Mouse (Mus musculus) limb, embryonic 11.5 days (tissue): Measurements from ENCODE around the gene 4930558K02Rik. TPM values are rescaled to one million over a fixed set of nuclear protein-coding genes. Genes with fewer than 3 reads are reported as not detected.

ENCODE experiments used
- ATAC-seq: fragments of 200-750 bp; cut with Nextera tagmentation; 2 replicates; pipeline ENCODE4 v1.8.0; 2017; ENCODE audit warnings: low read depth; ENCODE audit not compliant: insufficient number of reproducible peaks, low FRiP score, low TSS enrichment
- DNase-seq: peaks from one replicate; pipeline ENCODE4 v3.0.0-alpha.2; 2015; ENCODE audit warnings: low spot score
- H3K27ac ChIP-seq: fragments of 300-500 bp; sonication (generic); replicated peaks from 2 replicates; pipeline ENCODE4 v1.5.1; 2014; ENCODE audit warnings: low read depth, mild to moderate bottlenecking, low read length
- H3K27me3 ChIP-seq: fragments of 300-500 bp; sonication (generic); 2 replicates; pipeline ENCODE4 v1.6.1; 2014; ENCODE audit warnings: mild to moderate bottlenecking, low read length, mixed read lengths; ENCODE audit not compliant: control insufficient read depth, insufficient read depth
- H3K36me3 ChIP-seq: fragments of 300-500 bp; sonication (generic); 2 replicates; pipeline ENCODE4 v1.6.1; 2014; ENCODE audit warnings: mild to moderate bottlenecking, low read length, moderate library complexity, mixed read lengths; ENCODE audit not compliant: control insufficient read depth, insufficient read depth
- H3K4me1 ChIP-seq: fragments of 300-500 bp; sonication (generic); 2 replicates; pipeline ENCODE4 v1.6.1; 2014; ENCODE audit warnings: low read length, mixed read lengths; ENCODE audit not compliant: control insufficient read depth, insufficient read depth
- H3K4me2 ChIP-seq: fragments of 300-500 bp; sonication (generic); 2 replicates; pipeline ENCODE4 v1.6.1; 2014; ENCODE audit warnings: low read depth, mild to moderate bottlenecking, moderate library complexity; ENCODE audit not compliant: severe bottlenecking
- H3K4me3 ChIP-seq: fragments of 300-500 bp; sonication (generic); 2 replicates; pipeline ENCODE4 v1.5.1; 2014; ENCODE audit warnings: low read depth, low read length
- H3K9ac ChIP-seq: fragments of 300-500 bp; sonication (generic); 2 replicates; pipeline ENCODE4 v1.6.1; 2014; ENCODE audit warnings: mild to moderate bottlenecking, low read length
- H3K9me3 ChIP-seq: fragments of 300-500 bp; sonication (generic); 2 replicates; pipeline ENCODE4 v1.6.1; 2016; ENCODE audit warnings: low read length; ENCODE audit not compliant: control insufficient read depth
- WGBS: fragments of 180-500 bp; shearing (Covaris S2); extraction: QIAGEN DNeasy Blood & Tissue Kit; methylation state at CpG from one replicate; pipeline ENCODE4 v1.1.7; 2014; 5-methylcytosine and 5-hydroxymethylcytosine counted together
- polyA plus RNA-seq: library from polyadenylated mRNA; unstranded; fragments of >200 nt; fragmentation: Nextera tagmentation; extraction: Ambion mirVana; gene quantifications from 2 replicates; pipeline ENCODE4 v1.2.1, GENCODE M21; 2014

The 4930558K02Rik gene
- polyA plus RNA-seq, 1 experiment from 2014 or later = not detected

DNA sequence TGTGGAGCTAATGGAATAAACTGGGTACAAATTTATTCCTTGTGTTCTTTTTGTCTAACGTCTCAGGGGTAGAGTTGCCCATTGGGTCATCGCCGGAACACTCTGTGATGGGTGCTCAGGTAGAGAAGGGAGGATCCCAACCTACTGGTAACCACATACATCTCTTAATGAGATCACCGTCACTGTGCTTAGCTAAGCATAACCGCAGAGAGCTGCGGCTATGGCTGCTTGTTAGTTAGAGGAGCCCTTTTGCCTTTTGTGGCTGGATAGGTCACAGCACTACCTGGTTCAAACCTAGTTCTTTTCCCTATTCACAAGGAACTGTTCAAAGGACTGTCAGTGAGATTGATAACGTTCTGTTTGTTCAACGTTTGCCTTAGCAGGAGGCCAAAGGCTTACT lies 70.4 kb downstream of the 4930558K02Rik start:
- WGBS = 82% methylated on average over 8 of the region's 8 CpGs
- ATAC-seq = no peak
- H3K9ac ChIP-seq = no peak overlapping the region

DNA sequence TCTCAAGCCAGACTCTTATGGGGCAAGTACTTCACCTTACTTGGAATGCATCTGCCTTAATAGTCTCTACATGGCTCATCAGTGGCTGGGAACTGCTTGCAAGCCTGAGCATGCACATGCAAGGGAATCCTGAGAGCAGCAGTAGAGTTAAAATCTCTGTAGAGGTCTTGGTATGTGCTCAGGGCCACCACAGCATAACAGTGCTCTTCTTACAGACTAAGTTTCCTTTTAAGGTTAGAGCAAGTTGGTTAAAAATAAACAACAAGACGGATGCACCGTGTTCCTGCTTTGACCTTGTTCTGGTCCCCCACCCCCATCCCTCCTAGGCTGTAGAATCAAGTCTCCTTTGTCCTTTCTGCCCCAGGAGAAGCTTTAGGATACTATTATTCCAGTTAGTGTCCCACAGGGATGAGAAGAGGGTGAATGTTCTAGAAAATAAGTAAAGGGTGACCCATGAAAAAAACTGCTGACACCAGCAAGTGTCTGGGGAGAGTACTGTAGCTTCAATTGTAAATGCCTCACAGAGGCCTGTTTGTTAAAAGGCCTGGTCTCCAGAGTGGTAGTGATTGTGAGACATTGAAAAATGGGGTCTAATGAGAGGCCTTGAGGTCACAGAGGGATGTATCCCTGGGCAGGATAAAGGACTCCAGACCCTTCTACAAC lies 71.5 kb downstream of the 4930558K02Rik start:
- no peak for ATAC-seq
- Histone ChIP-seq H3K9ac (no peak overlapping the region), H3K4me3 (no peak overlapping the region), H3K27me3 (no peaks in the 10 kb centered on the region), H3K9me3 (no peaks in the 10 kb centered on the region), H3K4me2 (no peak overlapping the region), H3K36me3 (no peaks in the 10 kb centered on the region), H3K4me1 (no peaks in the 10 kb centered on the region), H3K27ac (no peak overlapping the region)
- no peak for DNase-seq
- 54% methylated on average over 2 of the region's 2 CpGs for WGBS

More for the DNA sequence above, 70.4 kb downstream of the 4930558K02Rik start:
- Histone ChIP-seq H3K27me3 (no peaks in the 10 kb centered on the region), H3K27ac (no peak overlapping the region), H3K36me3 (no peaks in the 10 kb centered on the region), H3K9me3 (no peaks in the 10 kb centered on the region), H3K4me2 (no peak overlapping the region), H3K4me3 (no peak overlapping the region), H3K4me1 (no peaks in the 10 kb centered on the region)
- no peak for DNase-seq

DNA sequence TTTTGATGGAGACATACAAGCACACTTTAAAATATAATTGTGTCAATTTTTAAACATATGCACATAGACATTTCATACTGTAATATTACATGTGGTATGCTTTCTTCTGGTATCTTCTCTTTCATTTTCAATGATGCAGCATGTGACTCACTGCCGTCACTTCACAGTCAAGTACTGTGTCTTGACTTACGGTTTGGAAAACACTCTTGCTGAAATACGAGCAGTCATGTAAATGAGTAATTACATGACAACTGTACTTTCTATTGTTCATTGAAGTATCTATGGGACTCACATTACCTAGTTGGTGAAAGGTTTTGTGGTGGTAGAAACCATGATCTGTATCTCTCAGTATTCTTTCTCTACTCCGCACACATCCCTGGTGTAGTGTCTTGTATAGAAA lies 72.3 kb downstream of the 4930558K02Rik start:
- H3K4me1 ChIP-seq = no peaks in the 10 kb centered on the region
- no peak overlapping the region for H3K27ac ChIP-seq
- H3K27me3 ChIP-seq = no peaks in the 10 kb centered on the region
- WGBS = 89% methylated on average over 4 of the region's 4 CpGs
- no peaks in the 10 kb centered on the region for H3K36me3 ChIP-seq
- H3K9me3 ChIP-seq = no peaks in the 10 kb centered on the region
- H3K4me2 ChIP-seq = no peak overlapping the region
- ATAC-seq = no peak
- H3K4me3 ChIP-seq = no peak overlapping the region
- no peak overlapping the region for H3K9ac ChIP-seq
- DNase-seq = no peak

DNA sequence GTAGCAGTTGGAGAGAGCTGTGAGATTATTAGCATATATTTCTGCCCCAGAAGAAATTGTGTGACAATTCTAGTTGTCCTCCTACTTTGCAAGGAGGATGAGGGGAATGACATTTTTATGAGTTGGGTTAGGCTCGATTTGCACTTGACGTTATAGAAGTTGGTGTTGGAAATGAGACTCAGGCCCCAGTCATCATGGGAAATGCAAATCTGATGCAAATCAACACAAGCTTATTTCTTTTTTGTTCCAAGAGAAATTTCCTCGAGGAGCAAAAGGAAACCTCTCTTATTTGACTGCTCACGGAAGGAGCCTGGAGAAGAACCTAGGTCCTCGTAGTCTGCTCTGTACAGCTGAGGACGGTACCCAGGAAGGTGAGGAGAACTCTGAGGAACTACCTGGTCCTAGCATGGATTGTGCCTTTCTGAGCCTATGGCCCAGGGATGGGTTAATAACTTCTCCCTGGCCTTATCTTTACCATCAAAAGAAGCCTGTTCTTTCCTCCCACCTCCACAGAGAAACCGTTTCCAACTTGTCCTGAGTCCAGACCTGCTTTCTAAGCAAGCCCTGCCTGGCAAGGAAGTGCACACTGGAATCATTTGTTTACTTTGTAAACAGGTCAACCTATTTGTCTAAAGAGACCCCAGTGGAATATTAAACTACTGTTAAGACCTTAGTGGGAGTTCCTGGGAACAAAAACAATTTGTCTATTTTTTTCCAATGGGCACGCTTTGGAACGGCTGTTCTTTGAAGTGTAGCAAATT lies 76.6 kb downstream of the 4930558K02Rik start:
- Histone ChIP-seq H3K4me1 (no peaks in the 10 kb centered on the region), H3K9ac (no peak overlapping the region), H3K4me2 (no peak overlapping the region), H3K36me3 (no peaks in the 10 kb centered on the region), H3K27ac (no peak overlapping the region), H3K9me3 (no peaks in the 10 kb centered on the region), H3K27me3 (no peaks in the 10 kb centered on the region), H3K4me3 (no peak overlapping the region)
- DNase-seq = peak; percentile 11
- WGBS = 79% methylated on average over 9 of the region's 9 CpGs
- no peak for ATAC-seq

DNA sequence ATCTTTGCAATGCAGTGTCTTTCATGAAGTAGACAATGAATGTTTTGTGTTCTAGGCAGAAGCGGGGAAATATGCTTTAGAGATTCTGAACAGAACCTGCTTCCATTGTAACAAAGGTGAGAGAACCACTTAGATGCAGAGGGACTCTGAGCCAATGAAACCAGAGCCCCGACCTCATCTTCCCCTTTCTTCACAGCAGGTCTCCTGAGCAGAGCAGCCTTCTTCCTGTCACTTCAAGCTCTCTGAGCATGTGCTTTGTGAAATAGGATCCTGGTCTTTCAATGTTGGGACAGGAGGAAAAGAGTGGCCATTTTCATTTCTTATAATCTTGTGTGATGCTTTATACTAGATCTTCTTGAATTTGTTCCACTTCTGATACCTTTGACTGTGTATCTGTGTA lies 79.3 kb downstream of the 4930558K02Rik start:
- no peaks in the 10 kb centered on the region for H3K4me1 ChIP-seq
- no peak overlapping the region for H3K27ac ChIP-seq
- H3K27me3 ChIP-seq = no peaks in the 10 kb centered on the region
- 42% methylated on average over 2 of the region's 2 CpGs for WGBS
- no peak overlapping the region for H3K4me2 ChIP-seq
- ATAC-seq (no peak), DNase-seq (peak; percentile 5)
- no peaks in the 10 kb centered on the region for H3K36me3 ChIP-seq
- no peak overlapping the region for H3K4me3 ChIP-seq
- H3K9ac ChIP-seq = no peak overlapping the region
- no peaks in the 10 kb centered on the region for H3K9me3 ChIP-seq

DNA sequence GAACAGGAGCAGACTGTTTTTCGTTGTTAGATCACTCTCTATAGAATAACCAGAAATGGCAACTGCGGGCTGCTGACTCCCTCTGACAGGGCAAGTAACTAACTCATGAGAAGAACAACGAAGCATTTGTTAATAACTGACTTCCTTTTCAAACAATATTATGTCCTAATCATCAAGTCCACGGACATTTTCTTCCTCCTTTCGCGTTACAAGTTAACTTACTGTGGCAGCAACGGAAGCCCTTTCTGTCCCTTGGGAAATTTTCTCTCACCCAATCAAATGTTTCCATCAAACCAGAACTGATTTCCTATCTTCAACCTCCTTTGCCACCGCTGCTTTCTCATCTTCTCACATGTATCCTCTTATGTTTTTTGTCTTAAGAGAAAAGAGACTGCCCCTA lies 82.2 kb downstream of the 4930558K02Rik start:
- Histone ChIP-seq H3K36me3 (no peaks in the 10 kb centered on the region), H3K4me2 (no peak overlapping the region), H3K27me3 (no peaks in the 10 kb centered on the region), H3K4me3 (no peak overlapping the region), H3K4me1 (no peaks in the 10 kb centered on the region), H3K27ac (no peak overlapping the region), H3K9ac (no peak overlapping the region), H3K9me3 (no peaks in the 10 kb centered on the region)
- DNase-seq (no peak), ATAC-seq (no peak)
- WGBS = 85% methylated on average over 8 of the region's 8 CpGs

DNA sequence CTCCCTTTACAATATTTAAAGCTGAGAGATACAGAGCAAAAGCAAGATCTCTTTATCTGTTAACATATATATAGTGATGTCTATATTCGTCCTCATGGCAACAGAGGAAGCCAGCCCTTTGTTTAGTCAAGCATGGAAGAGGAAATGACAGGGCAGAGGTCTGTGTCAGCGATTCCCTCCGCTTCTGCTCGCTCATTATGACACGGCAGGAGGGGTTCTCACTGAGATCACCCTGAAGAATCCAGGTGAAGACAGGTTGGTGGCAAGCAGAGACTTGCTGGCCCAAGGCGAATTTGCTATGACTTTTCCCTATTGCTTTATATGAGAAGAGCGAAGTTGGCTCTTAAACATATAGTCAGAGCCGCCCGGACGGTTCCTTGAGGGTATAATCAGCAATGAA lies 83.3 kb downstream of the 4930558K02Rik start:
- H3K36me3 ChIP-seq = no peaks in the 10 kb centered on the region
- H3K4me1 ChIP-seq = no peaks in the 10 kb centered on the region
- no peak overlapping the region for H3K4me3 ChIP-seq
- H3K4me2 ChIP-seq = no peak overlapping the region
- H3K27ac ChIP-seq = no peak overlapping the region
- no peak overlapping the region for H3K9ac ChIP-seq
- ATAC-seq (no peak), DNase-seq (no peak)
- 71% methylated on average over 10 of the region's 10 CpGs for WGBS
- H3K27me3 ChIP-seq = no peaks in the 10 kb centered on the region
- H3K9me3 ChIP-seq = no peaks in the 10 kb centered on the region

DNA sequence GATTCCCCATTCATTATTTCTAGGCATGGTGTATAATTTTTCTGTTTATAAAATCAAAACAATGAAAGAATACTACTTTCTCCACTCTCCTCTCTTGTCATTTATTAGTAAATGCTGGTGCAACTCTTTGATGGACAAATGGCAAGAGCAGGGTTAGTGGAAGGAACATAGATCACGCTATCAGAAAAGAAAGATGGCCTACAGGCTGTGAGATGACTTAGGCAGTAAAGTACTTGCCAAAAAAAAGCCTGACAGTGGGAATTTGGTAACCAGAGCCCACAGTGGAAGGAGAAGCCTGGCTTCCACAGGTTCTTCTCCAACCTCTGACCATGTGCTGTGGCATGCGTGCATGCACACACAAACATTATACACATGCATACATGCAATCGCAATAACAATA lies 84.4 kb downstream of the 4930558K02Rik start:
- DNase-seq (no peak), ATAC-seq (no peak)
- H3K4me3 ChIP-seq = no peak overlapping the region
- WGBS = 92% methylated on average over 3 of the region's 3 CpGs
- H3K4me2 ChIP-seq = no peak overlapping the region
- no peak overlapping the region for H3K27ac ChIP-seq
- H3K27me3 ChIP-seq = no peaks in the 10 kb centered on the region
- H3K36me3 ChIP-seq = no peaks in the 10 kb centered on the region
- no peaks in the 10 kb centered on the region for H3K4me1 ChIP-seq
- no peak overlapping the region for H3K9ac ChIP-seq
- no peaks in the 10 kb centered on the region for H3K9me3 ChIP-seq
